Mouse (Mus musculus) megakaryocyte, embryonic 14.5 days (primary cell): Measurements from ENCODE around the gene Lmna.

Experiments
- FLI1 ChIP-seq: IDR thresholded peaks from 2 replicates; pipeline ENCODE4 v1.6.1; 2012; ENCODE audit warnings: low read length, inconsistent platforms, mixed read lengths
- GATA1 ChIP-seq: IDR thresholded peaks from 3 replicates; pipeline ENCODE4 v1.6.1; 2012; ENCODE audit warnings: mixed read lengths, low read length, inconsistent platforms, borderline replicate concordance

DNA sequence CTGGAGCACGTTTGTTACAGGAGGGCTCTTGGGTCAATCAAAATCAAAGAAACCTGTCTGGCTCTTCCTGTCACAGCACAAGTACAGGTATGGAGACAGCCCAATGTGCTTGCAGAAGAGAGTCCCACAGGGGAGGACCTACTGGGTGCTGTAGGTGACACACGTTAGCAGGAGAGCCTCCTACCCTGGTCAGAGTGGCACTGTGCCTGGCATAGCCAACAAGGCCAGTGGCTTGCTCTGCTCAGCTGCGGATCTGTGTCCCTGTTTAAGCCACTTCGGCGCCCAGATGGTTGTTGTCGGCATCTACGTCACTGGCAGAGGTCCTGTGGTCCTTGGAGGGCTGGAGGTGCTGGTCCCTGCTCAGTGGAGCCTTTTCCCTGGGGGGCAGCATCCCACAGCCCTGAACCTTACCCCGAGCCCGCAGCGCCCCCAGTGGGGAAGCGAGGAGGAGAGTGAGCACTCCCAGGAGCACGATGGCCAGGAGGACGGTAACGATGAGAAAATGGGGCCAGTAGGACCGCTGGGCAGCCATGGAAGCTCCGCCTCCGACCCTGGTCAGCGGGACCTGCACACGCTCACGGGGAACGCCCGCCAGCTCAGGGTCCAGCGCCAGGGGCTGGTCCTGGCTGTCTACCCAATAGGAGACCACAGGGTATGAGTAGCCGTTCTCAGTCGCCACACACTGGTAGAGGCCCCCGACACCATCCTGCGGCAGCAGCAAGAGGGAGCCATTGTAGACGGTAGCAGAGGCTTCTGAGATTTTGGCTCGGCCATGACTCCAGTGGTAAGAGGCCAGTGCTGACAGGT, 73.2 kb downstream of the Lmna start:
- TF ChIP-seq GATA1 (no peak), FLI1 (no peak)
